Mouse (Mus musculus) heart, postnatal 0 days (tissue): ENCODE results near the gene Cntn6. TPM values are rescaled to one million over a fixed set of nuclear protein-coding genes. Genes with fewer than 3 reads are reported as not detected.

Experiments used
- ATAC-seq: fragments of 200-750 bp; cut with Nextera tagmentation; 2 replicates; pipeline ENCODE4 v1.8.0; 2017; ENCODE audit warnings: low read depth, moderate number of reproducible peaks, moderate library complexity; ENCODE audit not compliant: insufficient read depth
- DNase-seq: peaks from one replicate; pipeline ENCODE4 v3.0.0-alpha.2; 2016; ENCODE audit warnings: low spot score
- H3K27ac ChIP-seq: fragments of 300-500 bp; sonication (generic); 2 replicates; pipeline ENCODE4 v1.5.1; 2014; ENCODE audit warnings: low read depth, mild to moderate bottlenecking
- H3K27me3 ChIP-seq: fragments of 300-500 bp; sonication (generic); 2 replicates; pipeline ENCODE4 v1.6.1; 2014; ENCODE audit warnings: low read length, mixed read lengths; ENCODE audit not compliant: control insufficient read depth, insufficient read depth
- H3K36me3 ChIP-seq: fragments of 300-500 bp; sonication (generic); replicated peaks from 2 replicates; pipeline ENCODE4 v1.6.1; 2014; ENCODE audit warnings: low read length, mixed read lengths; ENCODE audit not compliant: control insufficient read depth, insufficient read depth
- H3K4me1 ChIP-seq: fragments of 300-500 bp; sonication (generic); 2 replicates; pipeline ENCODE4 v1.6.1; 2014; ENCODE audit warnings: antibody characterized with exemption; ENCODE audit not compliant: control insufficient read depth, insufficient read depth
- H3K4me2 ChIP-seq: fragments of 300-500 bp; sonication (generic); 2 replicates; pipeline ENCODE4 v1.6.1; 2014; ENCODE audit warnings: low read depth, mild to moderate bottlenecking, low read length, moderate library complexity
- H3K4me3 ChIP-seq: fragments of 300-500 bp; sonication (generic); 2 replicates; pipeline ENCODE4 v1.5.1; 2014; ENCODE audit warnings: low read depth, low read length
- H3K9ac ChIP-seq: fragments of 300-500 bp; sonication (generic); replicated peaks from 2 replicates; pipeline ENCODE4 v1.6.1; 2014; ENCODE audit warnings: low read depth, low read length, mixed read lengths
- H3K9me3 ChIP-seq: fragments of 300-500 bp; sonication (generic); replicated peaks from 2 replicates; pipeline ENCODE4 v1.6.1; 2016; ENCODE audit warnings: low read length; ENCODE audit not compliant: control insufficient read depth
- CTCF ChIP-seq: IDR thresholded peaks from 2 replicates; pipeline ENCODE4 v1.5.1; 2016; ENCODE audit warnings: antibody characterized with exemption, control low read depth, low read depth
- EP300 ChIP-seq: IDR thresholded peaks from 2 replicates; pipeline ENCODE4 v1.6.1; 2016; ENCODE audit warnings: antibody characterized with exemption, low read depth
- WGBS: fragments of 180-500 bp; shearing (Covaris S2); extraction: QIAGEN DNeasy Blood & Tissue Kit; methylation state at CpG from one replicate; pipeline ENCODE4 v1.1.7; 2014; 5-methylcytosine and 5-hydroxymethylcytosine counted together
- polyA plus RNA-seq: library from polyadenylated mRNA; unstranded; fragments of >200 nt; fragmentation: Nextera tagmentation; extraction: Ambion mirVana; gene quantifications from 2 replicates; pipeline ENCODE4 v1.2.1, GENCODE M21; 2015
- total RNA-seq: library from RNA; depleted of rRNA; stranded (reverse); fragments of >200 nt; gene quantifications from 2 replicates; pipeline ENCODE4 v1.2.3, GENCODE M21; 2014; ENCODE audit warnings: low replicate concordance; rRNA removed

Cntn6 gene
- total RNA-seq (0.99 TPM in 1 of 2 replicates, not detected in the other), polyA plus RNA-seq (0.08 and 0.20 TPM in 2 replicates)

GRCm38 (mm10) chr6:104492490-104493431 lies at the start of gene Cntn6:
Gene Cntn6 (plus strand): TSS chr6:104492790.
- H3K27me3 ChIP-seq = no peaks in the 10 kb centered on the region
- no peak within 1 kb of the TSS for H3K9ac ChIP-seq
- 53% methylated on average over 11 of the region's 11 CpGs for WGBS
- H3K36me3 ChIP-seq = no peaks in the 10 kb centered on the region
- no peak for DNase-seq
- no peak within 1 kb of the TSS for H3K4me3 ChIP-seq
- TF ChIP-seq CTCF (no peak), EP300 (no peak)
- no peak within 1 kb of the TSS for H3K27ac ChIP-seq
- no peaks in the 10 kb centered on the region for H3K9me3 ChIP-seq
- H3K4me2 ChIP-seq = peak within 1 kb of the TSS; percentile 2; the same call in 1 of the 2 replicates
- no peaks in the 10 kb centered on the region for H3K4me1 ChIP-seq
- no peak for ATAC-seq

- TF ChIP-seq CTCF = no peak
- no peak for TF ChIP-seq EP300
- WGBS = 68% methylated on average over 3 of the region's 3 CpGs
Observed at GRCm38 (mm10) chr6:104443731-104444130, 48.9 kb upstream of the Cntn6 start.

GRCm38 (mm10) chr6:104470706-104471105 lies 21.9 kb upstream of the Cntn6 start:
- no peak overlapping the region for H3K4me2 ChIP-seq
- DNase-seq (no peak), ATAC-seq (no peak)
- H3K4me1 ChIP-seq = no peaks in the 10 kb centered on the region
- H3K27ac ChIP-seq = no peak overlapping the region
- 77% methylated on average over 1 of the region's 1 CpGs for WGBS
- no peaks in the 10 kb centered on the region for H3K36me3 ChIP-seq
- TF ChIP-seq EP300 (no peak), CTCF (no peak)
- no peak overlapping the region for H3K9ac ChIP-seq
- H3K4me3 ChIP-seq = no peak overlapping the region
- no peaks in the 10 kb centered on the region for H3K9me3 ChIP-seq
- H3K27me3 ChIP-seq = no peaks in the 10 kb centered on the region

More at GRCm38 (mm10) chr6:104443731-104444130, 48.9 kb upstream of the Cntn6 start:
- H3K27ac ChIP-seq = no peak overlapping the region
- H3K9ac ChIP-seq = no peak overlapping the region
- no peak overlapping the region for H3K4me2 ChIP-seq
- H3K27me3 ChIP-seq = no peaks in the 10 kb centered on the region
- no peak overlapping the region for H3K4me3 ChIP-seq
- no peaks in the 10 kb centered on the region for H3K36me3 ChIP-seq
- DNase-seq = no peak
- ATAC-seq = no peak
- no peaks in the 10 kb centered on the region for H3K9me3 ChIP-seq
- no peaks in the 10 kb centered on the region for H3K4me1 ChIP-seq

- H3K9me3 ChIP-seq = no peaks in the 10 kb centered on the region
- H3K9ac ChIP-seq = no peak overlapping the region
- H3K27ac ChIP-seq = no peak overlapping the region
- H3K36me3 ChIP-seq = no peaks in the 10 kb centered on the region
- H3K4me3 ChIP-seq = no peak overlapping the region
- DNase-seq = peak; percentile 10
- TF ChIP-seq CTCF (peak; percentile 20; the same call in 1 of the 2 replicates), EP300 (no peak)
- no peak overlapping the region for H3K4me2 ChIP-seq
- ATAC-seq = no peak
- no peaks in the 10 kb centered on the region for H3K27me3 ChIP-seq
- no peaks in the 10 kb centered on the region for H3K4me1 ChIP-seq
Observed at GRCm38 (mm10) chr6:104479242-104479641, 13.3 kb upstream of the Cntn6 start.

GRCm38 (mm10) chr6:104493459-104493858 lies 869 bp downstream of the Cntn6 start:
- no peaks in the 10 kb centered on the region for H3K4me1 ChIP-seq
- no peak overlapping the region for H3K4me2 ChIP-seq
- no peaks in the 10 kb centered on the region for H3K9me3 ChIP-seq
- no peak for TF ChIP-seq CTCF
- TF ChIP-seq EP300 = no peak
- no peak overlapping the region for H3K27ac ChIP-seq
- no peak overlapping the region for H3K4me3 ChIP-seq
- 67% methylated on average over 6 of the region's 6 CpGs for WGBS
- ATAC-seq (no peak), DNase-seq (no peak)
- no peaks in the 10 kb centered on the region for H3K27me3 ChIP-seq
- H3K9ac ChIP-seq = no peak overlapping the region
- H3K36me3 ChIP-seq = no peaks in the 10 kb centered on the region
